Mouse (Mus musculus): ENCODE measurements around the gene Fkbp9.
A peak's percentile ranks its signal among the peaks of the same experiment; 100 is the strongest.
"Not testable (repeated sequence)": the region's sequence is repeated elsewhere in the genome, so short reads cannot be mapped to it uniquely, and the experiment has no call there.

Gene Fkbp9

GRCm38 (mm10) chr6:56837621-56838020 is 5.8 kb downstream of the Fkbp9 start:
- DNase-seq (ENCODE audit: low spot score in 2 of 2) = no peak

- DNase-seq (ENCODE audit: low spot score in 2 of 2) = no peak
Measured at GRCm38 (mm10) chr6:56843229-56843628, 11.4 kb downstream of the Fkbp9 start.

- DNase-seq (ENCODE audit: low spot score in 2 of 2) = no peak
Measured at GRCm38 (mm10) chr6:56844365-56844764, 12.5 kb downstream of the Fkbp9 start.

DNA sequence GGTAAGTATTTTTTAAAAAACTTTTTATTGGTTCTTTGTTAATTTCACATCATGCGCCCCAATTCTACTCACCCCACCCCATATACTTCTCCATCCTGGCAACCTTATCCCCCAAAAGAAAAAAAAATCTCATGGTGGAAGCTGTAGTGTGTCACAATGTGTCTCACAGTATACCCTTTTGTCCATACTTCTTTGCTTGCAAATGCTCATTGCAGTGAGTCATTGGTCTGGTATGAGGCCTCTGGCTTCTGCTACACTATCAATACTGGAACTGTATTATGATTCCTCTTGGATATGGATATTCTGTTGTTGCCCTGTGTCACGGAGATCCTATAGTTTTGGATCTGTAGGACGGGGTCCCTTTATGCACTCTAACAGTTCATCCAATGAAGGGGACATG is 17.1 kb downstream of the Fkbp9 start:
- DNase-seq (ENCODE audit: low spot score in 2 of 2) = no peak

DNA sequence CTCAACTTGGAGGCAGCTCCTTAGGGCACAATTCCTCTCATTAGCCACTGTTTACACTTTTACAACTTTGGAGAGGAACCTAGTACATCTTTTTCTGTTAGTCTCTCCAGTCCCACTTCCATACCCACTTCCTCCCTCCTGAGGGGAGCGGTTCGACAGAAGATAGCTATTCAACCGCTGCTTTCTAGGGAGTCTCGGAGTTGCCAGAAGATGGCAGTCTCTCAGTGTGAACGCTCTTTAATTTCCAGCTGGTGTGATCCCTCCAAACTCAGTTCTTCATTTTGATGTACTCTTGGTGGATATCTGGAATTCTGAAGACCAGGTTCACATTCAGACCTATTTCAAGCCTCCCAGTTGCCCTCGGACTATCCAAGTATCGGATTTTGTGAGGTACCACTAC is 18.5 kb downstream of the Fkbp9 start:
- DNase-seq (ENCODE audit: low spot score in 2 of 2) = no peak

DNA sequence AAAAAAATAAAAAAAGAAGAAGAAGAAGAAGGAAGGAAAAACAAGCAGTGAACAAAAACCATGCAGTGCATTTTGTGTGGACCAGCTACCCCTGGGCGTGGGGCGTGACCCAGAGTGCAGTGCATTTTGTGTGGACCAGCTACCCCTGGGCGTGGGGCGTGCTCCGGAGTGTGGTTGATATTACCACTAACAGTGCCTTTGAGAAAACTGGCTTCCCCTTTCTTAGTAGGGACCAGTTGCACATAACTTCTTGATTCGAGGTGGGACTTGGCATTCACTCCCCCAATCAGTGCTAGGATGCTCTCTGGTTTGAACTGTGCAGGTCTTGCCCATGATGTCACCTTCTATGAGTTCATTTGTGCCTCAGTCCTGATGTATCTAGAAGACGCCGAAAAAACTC is 22.9 kb downstream of the Fkbp9 start:
- no peak for DNase-seq (ENCODE audit: low spot score in 2 of 2)

DNA sequence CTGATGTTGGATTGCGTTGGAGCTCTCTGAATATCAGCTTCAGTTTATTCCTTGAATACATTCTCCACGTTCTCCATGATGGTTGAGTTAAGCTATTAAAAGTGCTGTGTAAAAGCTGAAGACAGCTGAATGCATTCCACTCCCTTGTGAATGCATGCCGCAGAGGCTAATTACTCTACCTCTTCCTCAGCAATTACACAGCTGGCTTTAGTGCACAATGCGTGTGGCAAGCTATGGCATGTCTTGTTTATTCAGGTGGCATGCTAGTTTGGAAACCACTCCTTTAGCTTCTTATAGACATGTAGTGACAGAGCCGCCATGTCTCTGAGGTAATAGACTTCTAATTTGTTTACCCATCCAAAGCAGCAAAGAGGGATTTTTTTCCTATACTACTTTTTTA is 24.9 kb downstream of the Fkbp9 start:
- DNase-seq (ENCODE audit: low spot score in 2 of 2) = no peak

GRCm38 (mm10) chr6:56860205-56860848 is 28.5 kb downstream of the Fkbp9 start:
- DNase-seq (ENCODE audit: low spot score in 2 of 2) = no peak

DNA sequence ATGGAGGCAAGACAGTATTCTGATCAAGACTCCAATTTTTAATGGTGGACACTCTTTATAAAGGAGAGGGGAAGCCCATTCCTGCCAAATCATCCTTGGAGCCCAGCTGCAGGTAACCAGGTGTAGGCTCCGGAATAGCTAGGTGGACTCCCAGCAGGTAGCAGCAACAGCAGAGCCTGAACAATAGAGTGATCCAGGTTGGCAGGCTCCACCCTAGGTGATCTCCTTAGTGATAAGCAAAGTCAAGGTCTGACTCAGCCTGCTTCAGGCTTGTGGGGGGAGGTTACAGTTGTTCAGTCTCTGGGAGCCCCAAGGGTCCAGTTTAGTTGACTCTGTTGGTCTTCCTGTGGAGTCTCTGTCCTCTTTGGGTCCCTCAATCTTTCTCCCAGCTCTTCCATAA is 35.0 kb downstream of the Fkbp9 start:
- DNase-seq (ENCODE audit: low spot score in 2 of 2) = not testable (repeated sequence)

- DNase-seq (ENCODE audit: low spot score in 2 of 2) = no peak
Measured at GRCm38 (mm10) chr6:56868565-56868964, 36.7 kb downstream of the Fkbp9 start.

GRCm38 (mm10) chr6:56870027-56870426 is 38.2 kb downstream of the Fkbp9 start:
- no peak for DNase-seq (ENCODE audit: low spot score in 2 of 2)

GRCm38 (mm10) chr6:56876870-56877269 is 45.0 kb downstream of the Fkbp9 start:
- no peak for DNase-seq (ENCODE audit: low spot score in 2 of 2)

DNA sequence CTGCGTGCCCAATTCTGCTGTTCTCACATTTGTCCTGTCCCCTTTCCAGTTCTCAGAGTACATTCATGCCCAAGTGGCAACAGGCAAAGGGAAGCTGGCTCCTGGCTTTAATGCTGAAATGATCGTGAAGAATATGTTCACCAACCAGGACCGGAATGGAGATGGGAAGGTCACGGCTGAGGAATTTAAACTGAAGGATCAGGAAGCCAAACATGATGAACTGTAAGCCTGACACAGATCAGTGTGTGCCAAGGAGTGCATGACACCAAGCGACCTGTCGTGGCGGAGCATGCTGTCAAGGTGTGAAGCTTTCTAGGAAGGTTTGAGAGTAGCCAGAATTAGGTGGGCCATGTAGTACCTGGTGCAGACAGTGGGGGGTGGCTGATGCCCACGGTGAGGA is 46.1 kb downstream of the Fkbp9 start:
- no peak for DNase-seq (ENCODE audit: low spot score in 2 of 2)

GRCm38 (mm10) chr6:56879352-56879955 is 47.6 kb downstream of the Fkbp9 start:
- DNase-seq (ENCODE audit: low spot score in 2 of 2) = no peak

GRCm38 (mm10) chr6:56888561-56888960 is 56.7 kb downstream of the Fkbp9 start:
- DNase-seq (ENCODE audit: low spot score in 2 of 2) = no peak

DNA sequence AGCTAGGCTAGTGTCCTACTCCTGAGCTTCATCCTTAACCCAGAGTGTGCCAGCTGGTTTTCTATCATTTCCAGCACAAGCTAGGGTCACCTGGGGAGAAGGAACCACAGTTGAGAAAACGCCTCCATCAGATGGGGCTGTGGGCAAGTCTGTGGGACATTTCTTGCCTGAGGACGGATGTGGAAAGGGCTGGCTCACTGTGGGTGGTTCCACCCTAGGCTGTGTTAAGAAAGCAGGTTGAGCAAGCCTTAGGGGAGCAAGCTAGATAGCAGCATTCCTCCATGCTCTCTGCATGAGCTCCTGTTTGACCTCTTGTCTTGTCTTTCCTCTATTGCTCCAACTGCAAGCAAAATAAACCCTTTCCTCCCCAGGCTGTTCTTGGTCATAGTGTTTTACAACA is 58.9 kb downstream of the Fkbp9 start:
- no peak for DNase-seq (ENCODE audit: low spot score in 2 of 2)

GRCm38 (mm10) chr6:56899601-56900000 is 67.7 kb downstream of the Fkbp9 start:
- no peak for DNase-seq (ENCODE audit: low spot score in 2 of 2)

GRCm38 (mm10) chr6:56901336-56901735 is 69.5 kb downstream of the Fkbp9 start:
- no peak for DNase-seq (ENCODE audit: low spot score in 2 of 2)

DNA sequence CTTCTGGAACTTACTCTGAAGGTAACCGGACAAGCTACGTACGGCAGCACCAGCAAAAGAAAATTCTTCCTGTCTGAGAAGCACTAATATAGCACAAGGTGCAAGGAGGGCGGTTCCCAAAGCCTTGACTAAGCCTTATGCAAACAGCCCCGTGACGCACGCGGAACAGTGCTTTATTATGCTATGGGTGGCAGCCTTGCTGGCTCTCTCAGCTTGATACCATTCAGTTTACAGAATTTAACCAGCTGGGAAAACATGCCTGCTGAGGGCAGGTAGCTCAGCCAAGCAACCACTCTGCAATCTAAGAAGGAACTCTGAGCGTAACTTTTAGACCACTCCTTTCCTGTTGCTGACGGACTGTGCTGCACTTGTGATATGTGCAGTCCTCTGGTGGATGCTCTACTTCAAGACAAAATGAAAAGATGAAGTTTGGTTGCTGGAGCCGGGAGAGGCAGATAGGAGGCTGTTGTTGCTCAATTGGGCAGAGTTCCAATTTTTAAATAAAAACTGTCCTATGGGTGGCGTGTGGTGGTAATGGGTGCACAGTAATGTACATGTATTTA is 70.0 kb downstream of the Fkbp9 start:
- peak; percentile 81 to 82 for DNase-seq (ENCODE audit: low spot score in 2 of 2)

GRCm38 (mm10) chr6:56902606-56903520 is 71.0 kb downstream of the Fkbp9 start:
- no peak for DNase-seq (ENCODE audit: low spot score in 2 of 2)

- no peak for DNase-seq (ENCODE audit: low spot score in 2 of 2)
Measured at GRCm38 (mm10) chr6:56903831-56904230, 72.0 kb downstream of the Fkbp9 start.

- DNase-seq (ENCODE audit: low spot score in 2 of 2) = no peak
Measured at GRCm38 (mm10) chr6:56904330-56904729, 72.5 kb downstream of the Fkbp9 start.

All from urinary bladder, postnatal 36 days (tissue).